Mouse (Mus musculus): ENCODE results near the gene Cachd1. TPM values are rescaled to one million over a fixed set of nuclear protein-coding genes. Genes with fewer than 3 reads are reported as not detected.

Gene Cachd1
- total and polyA plus RNA-seq, 2 experiments from 2014 or later, result 15.3 to 30.3 TPM

GRCm38 (mm10) chr4:101026566-101026965 lies 250.1 kb downstream of the Cachd1 start:
- TF ChIP-seq CTCF (IDR thresholded peaks at IDR 0.05; ENCODE audit: low read depth), result no peak
- Histone ChIP-seq H3K9ac (replicated peaks; ENCODE audit: low read length) (no peak overlapping the region), H3K36me3 (ENCODE audit: insufficient read depth, low read length) (no peaks in the 10 kb centered on the region), H3K9me3 (ENCODE audit: low read length) (no peaks in the 10 kb centered on the region), H3K27me3 (ENCODE audit: insufficient read depth, low read length) (no peaks in the 10 kb centered on the region), H3K4me1 (ENCODE audit: insufficient read depth, low read length) (no peaks in the 10 kb centered on the region), H3K4me3 (ENCODE audit: low read length) (no peak overlapping the region), H3K4me2 (ENCODE audit: low read depth, low read length) (no peak overlapping the region), H3K27ac (no peak overlapping the region)
- DNase-seq (ENCODE audit: low spot score), result no peak
- WGBS, result 60% methylated on average over 5 of the region's 5 CpGs
- no peak for ATAC-seq

GRCm38 (mm10) chr4:101026995-101027394 lies 250.5 kb downstream of the Cachd1 start:
- no peak for DNase-seq (ENCODE audit: low spot score)
- WGBS, result 63% methylated on average over 2 of the region's 2 CpGs
- ATAC-seq, result no peak
- Histone ChIP-seq H3K27ac (no peak overlapping the region), H3K4me3 (ENCODE audit: low read length) (no peak overlapping the region), H3K27me3 (ENCODE audit: insufficient read depth, low read length) (no peaks in the 10 kb centered on the region), H3K9me3 (ENCODE audit: low read length) (no peaks in the 10 kb centered on the region), H3K4me2 (ENCODE audit: low read depth, low read length) (no peak overlapping the region), H3K36me3 (ENCODE audit: insufficient read depth, low read length) (no peaks in the 10 kb centered on the region), H3K9ac (replicated peaks; ENCODE audit: low read length) (no peak overlapping the region), H3K4me1 (ENCODE audit: insufficient read depth, low read length) (no peaks in the 10 kb centered on the region)
- TF ChIP-seq CTCF (IDR thresholded peaks at IDR 0.05; ENCODE audit: low read depth), result no peak

GRCm38 (mm10) chr4:101027852-101028411 lies 251.5 kb downstream of the Cachd1 start:
- 90% methylated on average over 9 of the region's 9 CpGs for WGBS
- no peaks in the 10 kb centered on the region for H3K36me3 ChIP-seq (ENCODE audit: insufficient read depth, low read length)
- no peak overlapping the region for H3K4me2 ChIP-seq (ENCODE audit: low read depth, low read length)
- no peaks in the 10 kb centered on the region for H3K4me1 ChIP-seq (ENCODE audit: insufficient read depth, low read length)
- H3K27me3 ChIP-seq (ENCODE audit: insufficient read depth, low read length), result no peaks in the 10 kb centered on the region
- no peaks in the 10 kb centered on the region for H3K9me3 ChIP-seq (ENCODE audit: low read length)
- DNase-seq (ENCODE audit: low spot score) (no peak), ATAC-seq (no peak)
- no peak overlapping the region for H3K27ac ChIP-seq
- H3K4me3 ChIP-seq (ENCODE audit: low read length), result no peak overlapping the region
- H3K9ac ChIP-seq (replicated peaks; ENCODE audit: low read length), result no peak overlapping the region
- TF ChIP-seq CTCF (IDR thresholded peaks at IDR 0.05; ENCODE audit: low read depth), result no peak

- Histone ChIP-seq H3K36me3 (ENCODE audit: insufficient read depth, low read length) (no peaks in the 10 kb centered on the region), H3K27ac (no peak overlapping the region), H3K4me3 (ENCODE audit: low read length) (no peak overlapping the region), H3K9me3 (ENCODE audit: low read length) (no peaks in the 10 kb centered on the region), H3K9ac (replicated peaks; ENCODE audit: low read length) (no peak overlapping the region), H3K4me2 (ENCODE audit: low read depth, low read length) (no peak overlapping the region), H3K4me1 (ENCODE audit: insufficient read depth, low read length) (no peaks in the 10 kb centered on the region), H3K27me3 (ENCODE audit: insufficient read depth, low read length) (no peaks in the 10 kb centered on the region)
- DNase-seq (ENCODE audit: low spot score), result no peak
- no peak for TF ChIP-seq CTCF (IDR thresholded peaks at IDR 0.05; ENCODE audit: low read depth)
- ATAC-seq, result no peak
- WGBS, result 76% methylated on average over 3 of the region's 3 CpGs
Observed at GRCm38 (mm10) chr4:101033047-101033446, 256.6 kb downstream of the Cachd1 start.

- no peaks in the 10 kb centered on the region for H3K36me3 ChIP-seq (ENCODE audit: insufficient read depth, low read length)
- no peak overlapping the region for H3K4me2 ChIP-seq (ENCODE audit: low read depth, low read length)
- H3K9ac ChIP-seq (replicated peaks; ENCODE audit: low read length), result no peak overlapping the region
- DNase-seq (ENCODE audit: low spot score) (peak; percentile 18), ATAC-seq (no peak)
- H3K4me3 ChIP-seq (ENCODE audit: low read length), result no peak overlapping the region
- TF ChIP-seq CTCF (IDR thresholded peaks at IDR 0.05; ENCODE audit: low read depth), result no peak
- no peaks in the 10 kb centered on the region for H3K9me3 ChIP-seq (ENCODE audit: low read length)
- no peaks in the 10 kb centered on the region for H3K27me3 ChIP-seq (ENCODE audit: insufficient read depth, low read length)
- H3K27ac ChIP-seq, result no peak overlapping the region
- WGBS, result 74% methylated on average over 5 of the region's 5 CpGs
- H3K4me1 ChIP-seq (ENCODE audit: insufficient read depth, low read length), result no peaks in the 10 kb centered on the region
Observed at GRCm38 (mm10) chr4:101035131-101035530, 258.7 kb downstream of the Cachd1 start.

GRCm38 (mm10) chr4:101037156-101037555 lies 260.7 kb downstream of the Cachd1 start:
- H3K36me3 ChIP-seq (ENCODE audit: insufficient read depth, low read length), result no peaks in the 10 kb centered on the region
- H3K4me3 ChIP-seq (ENCODE audit: low read length), result no peak overlapping the region
- 49% methylated on average over 7 of the region's 7 CpGs for WGBS
- no peak for TF ChIP-seq CTCF (IDR thresholded peaks at IDR 0.05; ENCODE audit: low read depth)
- DNase-seq (ENCODE audit: low spot score) (no peak), ATAC-seq (no peak)
- no peaks in the 10 kb centered on the region for H3K27me3 ChIP-seq (ENCODE audit: insufficient read depth, low read length)
- no peak overlapping the region for H3K27ac ChIP-seq
- no peaks in the 10 kb centered on the region for H3K9me3 ChIP-seq (ENCODE audit: low read length)
- no peak overlapping the region for H3K4me2 ChIP-seq (ENCODE audit: low read depth, low read length)
- no peaks in the 10 kb centered on the region for H3K4me1 ChIP-seq (ENCODE audit: insufficient read depth, low read length)
- no peak overlapping the region for H3K9ac ChIP-seq (replicated peaks; ENCODE audit: low read length)

GRCm38 (mm10) chr4:101043691-101044090 lies 267.2 kb downstream of the Cachd1 start:
- Histone ChIP-seq H3K36me3 (ENCODE audit: insufficient read depth, low read length) (no peaks in the 10 kb centered on the region), H3K9me3 (ENCODE audit: low read length) (no peaks in the 10 kb centered on the region), H3K4me1 (ENCODE audit: insufficient read depth, low read length) (no peaks in the 10 kb centered on the region), H3K27ac (no peak overlapping the region), H3K27me3 (ENCODE audit: insufficient read depth, low read length) (no peaks in the 10 kb centered on the region), H3K4me2 (ENCODE audit: low read depth, low read length) (no peak overlapping the region), H3K4me3 (ENCODE audit: low read length) (no peak overlapping the region), H3K9ac (replicated peaks; ENCODE audit: low read length) (no peak overlapping the region)
- DNase-seq (ENCODE audit: low spot score) (no peak), ATAC-seq (no peak)
- TF ChIP-seq CTCF (IDR thresholded peaks at IDR 0.05; ENCODE audit: low read depth), result no peak
- WGBS, result 85% methylated on average over 2 of the region's 2 CpGs

All from hindbrain, postnatal 0 days (tissue).